Mouse (Mus musculus) cortical plate, adult 2 months (tissue): ENCODE data around the gene Fam171a2.

Experiments used
- CTCF ChIP-seq: fragments of 200-500 bp; IDR thresholded peaks from 2 replicates; pipeline ENCODE4 v1.5.1; 2011; ENCODE audit warnings: mild to moderate bottlenecking, control low read depth, low read length; ENCODE audit not compliant: insufficient read depth; ENCODE audit errors: extremely low read depth
- POLR2A ChIP-seq: fragments of 200-500 bp; IDR thresholded peaks from 2 replicates; pipeline ENCODE4 v1.6.1; 2011; ENCODE audit warnings: mild to moderate bottlenecking, low read length, control low read depth; ENCODE audit not compliant: insufficient read depth; ENCODE audit errors: extremely low read depth

DNA sequence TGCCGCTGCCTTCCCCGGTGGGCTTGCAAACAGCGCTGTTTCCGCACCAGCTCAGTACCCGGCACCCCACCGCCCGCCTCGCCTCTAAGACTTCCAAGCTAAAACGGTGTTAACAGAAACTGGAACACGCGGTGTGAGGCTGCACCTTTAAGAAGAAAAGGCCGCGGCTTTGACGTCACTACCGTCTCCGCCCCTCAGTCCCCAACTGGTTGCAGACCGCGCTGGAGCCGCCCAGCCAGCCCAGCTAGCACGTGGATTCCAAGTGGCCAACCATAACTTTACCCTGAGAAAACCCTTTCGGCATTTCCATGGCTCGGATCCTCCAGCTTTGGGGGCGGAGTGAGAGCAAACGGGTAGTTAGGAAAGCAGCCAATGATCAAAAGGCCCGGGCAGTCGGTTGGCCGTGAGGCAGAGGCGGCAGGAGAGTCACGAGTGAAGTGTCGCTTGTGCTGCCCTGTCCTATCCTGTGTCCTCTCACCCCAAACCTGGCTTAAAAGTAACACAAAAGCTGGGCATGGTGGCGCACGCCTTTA, 39.1 kb downstream of the Fam171a2 start:
- TF ChIP-seq POLR2A: peak; percentile 82
- TF ChIP-seq CTCF: no peak
